Mouse (Mus musculus) brain, embryonic 14.5 days (tissue): ENCODE measurements at regions not wholly inside any gene's neighbourhood (a gene's known extent, or its start where the extent isn't known, plus 50 kb on each side); places are given as distances from the start of the nearest gene placed in this dataset.

Experiments used
- CTCF ChIP-seq: fragments of 200-500 bp; IDR thresholded peaks from 2 replicates; pipeline ENCODE4 v1.5.1; 2012; ENCODE audit warnings: inconsistent platforms, mild to moderate bottlenecking, moderate library complexity, borderline replicate concordance; ENCODE audit not compliant: insufficient read depth, insufficient read length; ENCODE audit errors: extremely low read depth
- POLR2A ChIP-seq: fragments of 200-500 bp; IDR thresholded peaks from 2 replicates; pipeline ENCODE4 v1.6.1; 2012; ENCODE audit warnings: mild to moderate bottlenecking, inconsistent platforms, borderline replicate concordance; ENCODE audit not compliant: poor library complexity, insufficient read depth, insufficient read length, severe bottlenecking; ENCODE audit errors: extremely low read depth

GRCm38 (mm10) chr2:75424363-75424762, 234.7 kb upstream of the Hnrnpa3 start:
- no peak for TF ChIP-seq POLR2A
- TF ChIP-seq CTCF = no peak
